Mouse (Mus musculus) v-Abl transformed pro-B cells (cell line): Measurements from ENCODE around the gene Cyp27a1.

Experiments used
- in situ Hi-C, 2 experiments: fragments of 400-800 bp; cut with MboI; formaldehyde crosslinking; loops; one replicate each; pipeline ENCODE4 v1.15.1; 2025; ENCODE audit not compliant: unreplicated experiment in 2 of 2

The Cyp27a1 gene

GRCm38 (mm10) chr1:74715886-74716285 lies 2.5 kb downstream of the Cyp27a1 start:
- in situ Hi-C loops = loop anchor here (5.0 kb wide), 2 partner anchors 36 to 41 kb away; no protein-coding TSS in a partner anchor

- in situ Hi-C loops = loop anchor here (5.0 kb wide), 2 partner anchors 34 to 39 kb away; no protein-coding TSS in a partner anchor
Observed at GRCm38 (mm10) chr1:74718113-74718512, 4.7 kb downstream of the Cyp27a1 start.

DNA sequence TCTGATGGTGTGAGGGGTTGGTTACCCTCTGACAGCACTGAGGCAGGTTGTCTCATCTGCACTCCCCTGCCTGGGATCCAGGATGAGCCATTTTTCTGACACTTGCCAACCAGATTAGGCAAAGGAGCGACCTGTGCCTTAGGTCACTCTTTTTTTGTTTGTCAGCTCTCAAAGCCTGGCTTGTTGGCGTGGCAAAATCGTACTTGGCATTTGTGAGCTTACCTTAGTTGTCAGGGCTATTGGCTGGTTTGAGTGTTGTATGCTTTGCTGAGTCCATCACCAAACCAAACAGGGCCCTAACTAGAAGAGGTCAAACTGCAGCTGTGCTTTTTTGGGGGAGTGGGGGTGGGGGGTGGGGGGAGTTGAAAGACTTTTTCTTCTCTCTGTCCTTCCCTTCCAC lies 5.9 kb downstream of the Cyp27a1 start:
- in situ Hi-C loops = loop anchor here (5.0 kb wide), 2 partner anchors 33 to 38 kb away; no protein-coding TSS in a partner anchor

DNA sequence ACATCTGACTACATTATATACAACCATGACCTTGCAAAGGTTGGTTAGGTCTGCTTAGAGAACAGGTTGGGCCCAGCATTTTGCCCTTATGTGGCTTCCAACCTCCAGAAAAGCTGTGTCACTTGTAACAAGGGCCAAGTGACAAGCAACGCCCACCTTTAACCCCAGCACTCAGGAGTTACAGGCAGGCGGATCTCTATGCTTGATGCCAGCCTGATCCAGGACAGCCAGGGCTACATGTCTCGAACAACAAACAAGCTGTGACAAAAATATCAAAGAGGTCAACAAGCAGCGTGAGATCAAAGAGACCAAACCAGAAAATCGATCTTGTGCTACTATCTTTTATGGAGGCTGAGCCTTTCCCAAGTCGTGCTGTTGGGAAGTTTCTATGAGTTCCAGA lies 8.3 kb downstream of the Cyp27a1 start:
- in situ Hi-C loops = no loop called here

GRCm38 (mm10) chr1:74723748-74724147 lies 10.4 kb downstream of the Cyp27a1 start:
- in situ Hi-C loops = no loop called here

DNA sequence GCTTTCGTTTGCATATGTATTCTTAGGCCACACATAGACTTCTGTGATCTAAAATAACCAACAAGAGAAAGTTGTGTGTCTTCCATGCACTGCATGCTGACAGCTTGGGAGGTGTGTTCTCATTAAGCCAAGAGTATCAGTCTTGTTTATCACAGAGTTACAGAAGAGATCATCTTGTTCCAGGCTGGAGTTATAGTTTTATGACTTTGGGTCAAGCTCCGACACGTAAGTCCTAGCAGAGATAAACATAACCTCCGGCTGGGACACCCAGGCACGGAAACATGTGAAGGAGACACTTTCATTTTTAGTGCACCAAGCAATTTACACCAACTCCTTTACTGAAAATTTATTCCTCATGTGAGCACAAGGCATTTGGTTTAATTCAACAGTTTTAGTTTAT lies 12.7 kb downstream of the Cyp27a1 start:
- in situ Hi-C loops = loop anchor here in 1 of 2 experiments (25.0 kb wide), 1 partner anchor 814 kb away; no protein-coding TSS in a partner anchor

DNA sequence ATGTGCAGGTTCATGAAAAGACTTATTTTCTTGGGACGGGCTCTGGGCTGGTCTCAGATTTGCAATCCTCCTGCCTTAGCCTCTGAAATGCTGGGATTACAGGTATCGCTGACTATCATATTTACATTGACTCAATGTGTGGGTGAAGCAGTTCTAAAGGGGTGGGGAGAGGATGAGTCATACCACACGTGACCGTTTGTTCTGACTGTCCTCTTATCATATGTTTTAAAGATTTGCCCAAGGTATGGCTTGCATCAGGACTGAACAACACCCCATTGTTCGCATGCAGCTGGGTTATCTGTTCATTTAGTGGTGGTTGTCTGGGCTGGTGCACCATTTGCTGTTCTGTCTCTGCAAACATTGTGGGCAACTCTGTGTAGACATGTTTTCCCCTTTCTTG lies 13.3 kb downstream of the Cyp27a1 start:
- in situ Hi-C loops = loop anchor here in 1 of 2 experiments (25.0 kb wide), 1 partner anchor 814 kb away; no protein-coding TSS in a partner anchor

- in situ Hi-C loops = loop anchor here in 1 of 2 experiments (25.0 kb wide), 1 partner anchor 816 kb away; no protein-coding TSS in a partner anchor
Observed at GRCm38 (mm10) chr1:74728446-74728845, 15.1 kb downstream of the Cyp27a1 start.

GRCm38 (mm10) chr1:74736977-74737376 lies 23.6 kb downstream of the Cyp27a1 start:
- in situ Hi-C loops = loop anchor here in 1 of 2 experiments (25.0 kb wide), 1 partner anchor 825 kb away; no protein-coding TSS in a partner anchor

- in situ Hi-C loops = loop anchor here in 1 of 2 experiments (25.0 kb wide), 1 partner anchor 825 kb away; no protein-coding TSS in a partner anchor
Observed at GRCm38 (mm10) chr1:74737500-74737899, 24.1 kb downstream of the Cyp27a1 start.

- in situ Hi-C loops = loop anchor here in 1 of 2 experiments (25.0 kb wide), 1 partner anchor 829 kb away; no protein-coding TSS in a partner anchor
Observed at GRCm38 (mm10) chr1:74740846-74741245, 27.5 kb downstream of the Cyp27a1 start.

GRCm38 (mm10) chr1:74747335-74747734 lies 34.0 kb downstream of the Cyp27a1 start:
- in situ Hi-C loops = loop anchor here in 1 of 2 experiments (25.0 kb wide), 1 partner anchor 835 kb away; no protein-coding TSS in a partner anchor

- in situ Hi-C loops = loop anchor here in 1 of 2 experiments (25.0 kb wide), 1 partner anchor 836 kb away; no protein-coding TSS in a partner anchor
Observed at GRCm38 (mm10) chr1:74748643-74749271, 35.4 kb downstream of the Cyp27a1 start, which contains the start of gene Prkag3. Prkag3 (minus strand) TSS chr1:74749221.

GRCm38 (mm10) chr1:74749301-74749700 lies 35.9 kb downstream of the Cyp27a1 start:
- in situ Hi-C loops = loop anchor here in 1 of 2 experiments (25.0 kb wide), 1 partner anchor 837 kb away; no protein-coding TSS in a partner anchor

GRCm38 (mm10) chr1:74750683-74751082 lies 37.3 kb downstream of the Cyp27a1 start:
- in situ Hi-C loops = loop anchor here (5.0 to 25.0 kb wide), 3 partner anchors 33 to 838 kb away; no protein-coding TSS in a partner anchor

DNA sequence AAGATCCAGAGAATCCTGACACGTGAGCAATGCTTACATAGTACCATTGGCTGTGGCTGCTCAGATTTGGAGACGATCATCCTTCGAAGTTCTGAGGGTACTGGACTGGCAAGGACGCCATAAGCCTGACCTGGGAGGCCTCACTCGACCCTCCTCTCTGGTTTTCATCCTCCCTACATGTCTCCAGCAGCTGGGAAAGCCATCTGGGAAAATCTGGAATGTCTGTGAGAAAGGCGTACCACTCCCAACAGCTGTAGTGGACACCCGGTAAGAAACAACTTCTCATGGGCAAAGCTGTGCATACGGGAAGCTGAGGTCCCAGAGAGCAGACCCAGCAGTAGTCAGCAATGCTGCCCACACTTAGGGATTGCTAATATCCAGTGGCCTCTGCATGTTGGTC lies 38.8 kb downstream of the Cyp27a1 start:
- in situ Hi-C loops = loop anchor here (5.0 to 25.0 kb wide), 3 partner anchors 35 to 840 kb away; no protein-coding TSS in a partner anchor

- in situ Hi-C loops = loop anchor here (5.0 to 25.0 kb wide), 3 partner anchors 36 to 841 kb away; no protein-coding TSS in a partner anchor
Observed at GRCm38 (mm10) chr1:74752833-74753232, 39.5 kb downstream of the Cyp27a1 start.

DNA sequence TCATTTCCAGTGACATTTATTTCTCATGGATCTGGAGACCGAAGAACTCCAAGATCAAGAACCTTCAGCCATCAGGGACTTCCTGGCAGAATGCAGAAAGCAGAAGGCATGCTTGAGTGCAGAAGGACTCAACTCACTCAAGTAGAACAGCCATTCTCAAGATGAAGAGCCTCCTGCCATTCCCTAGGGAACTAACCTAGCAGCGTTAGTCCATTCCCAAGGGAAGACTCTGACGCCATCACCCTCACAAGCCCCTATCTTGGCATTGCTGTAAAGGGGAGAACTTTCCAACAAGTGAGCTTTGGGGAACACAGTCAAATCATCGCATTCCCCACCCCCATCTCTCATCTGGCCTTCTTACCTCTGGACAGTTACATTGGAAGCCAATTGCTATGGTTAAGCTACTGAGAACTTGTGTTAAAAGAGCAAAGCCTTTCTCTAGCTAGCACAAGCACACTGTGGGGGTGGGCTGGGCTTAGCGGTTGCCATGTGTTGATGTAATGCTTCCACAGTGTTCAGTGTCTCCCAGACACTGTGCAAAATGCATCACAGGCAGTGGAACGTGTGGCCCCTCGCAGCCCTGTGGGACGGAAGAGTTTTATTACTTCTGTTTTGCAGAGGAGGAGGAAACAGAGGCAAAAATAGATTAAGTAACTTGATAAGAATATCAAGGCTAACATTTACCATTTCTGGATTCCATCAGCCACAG lies 40.0 kb downstream of the Cyp27a1 start:
- in situ Hi-C loops = loop anchor here (5.0 to 25.0 kb wide), 3 partner anchors 36 to 841 kb away; no protein-coding TSS in a partner anchor

DNA sequence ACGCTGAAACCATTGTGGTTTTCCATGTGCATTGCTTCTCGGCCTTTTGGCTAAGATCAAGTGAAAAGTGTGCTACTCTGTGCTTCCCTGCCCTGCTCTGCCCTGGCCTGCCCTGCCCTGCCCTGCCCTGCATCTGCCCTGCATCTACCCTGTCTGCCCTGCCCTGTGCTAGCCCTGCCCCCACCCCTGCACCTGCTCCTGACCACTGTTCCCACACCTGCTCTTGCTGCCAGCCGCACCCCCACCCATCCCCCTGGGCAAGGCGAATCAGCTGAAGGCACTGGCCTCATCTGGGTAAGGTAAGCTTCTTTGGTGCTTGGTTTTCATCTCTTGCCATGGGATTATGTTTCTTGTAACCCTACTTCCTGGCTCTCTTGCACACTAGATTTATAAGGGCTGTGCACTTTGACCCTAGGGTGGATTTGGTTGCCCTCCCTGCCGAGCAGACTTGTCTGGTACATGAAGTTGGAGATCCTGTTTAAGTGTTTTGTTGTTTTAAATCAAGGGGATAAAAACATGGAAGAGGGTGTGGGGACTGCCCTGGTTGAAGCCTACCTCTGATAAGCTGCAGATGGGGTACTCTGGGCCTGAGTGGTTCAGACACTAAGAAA lies 40.9 kb downstream of the Cyp27a1 start:
- in situ Hi-C loops = loop anchor here (5.0 to 25.0 kb wide), 3 partner anchors 37 to 842 kb away; no protein-coding TSS in a partner anchor

DNA sequence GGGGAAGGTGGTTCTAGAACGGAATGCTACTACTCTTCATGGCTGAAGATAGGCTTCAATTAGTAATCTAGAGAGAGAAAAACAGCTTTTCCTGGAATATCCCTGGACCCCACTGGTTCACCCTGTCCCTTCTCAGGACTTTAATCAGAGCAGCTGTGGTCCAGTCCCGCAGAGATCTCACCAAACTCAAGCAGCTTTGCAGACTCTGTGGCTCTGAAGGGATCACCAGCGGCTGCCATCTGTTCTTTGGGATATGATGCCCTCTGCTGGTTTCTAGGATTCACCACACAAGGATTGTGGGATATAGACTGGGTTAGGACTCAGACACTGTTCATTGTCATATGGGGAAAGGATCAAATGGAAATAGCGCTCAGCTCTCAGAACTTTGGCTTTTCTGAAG lies 46.4 kb downstream of the Cyp27a1 start:
- in situ Hi-C loops = loop anchor here (5.0 to 25.0 kb wide), 7 partner anchors 42 to 847 kb away; partner anchors contain the start of gene Cryba2 (in 1 of the 2)
